Mouse (Mus musculus): ENCODE data around the gene Lgals3bp.

GRCm38 (mm10) chr11:118349494-118349893 is 52.4 kb downstream of the Lgals3bp start:
- TF ChIP-seq POLR2A (IDR thresholded peaks at IDR 0.05; ENCODE audit: borderline replicate concordance, extremely low read depth, low read depth, low read length) (no peak), CTCF (IDR thresholded peaks at IDR 0.05; ENCODE audit: insufficient read depth, low read length) (no peak)
